Mouse (Mus musculus): ENCODE measurements at regions not wholly inside any gene's neighbourhood (a gene's known extent, or its start where the extent isn't known, plus 50 kb on each side); places are given as distances from the start of the nearest gene placed in this dataset.

DNA sequence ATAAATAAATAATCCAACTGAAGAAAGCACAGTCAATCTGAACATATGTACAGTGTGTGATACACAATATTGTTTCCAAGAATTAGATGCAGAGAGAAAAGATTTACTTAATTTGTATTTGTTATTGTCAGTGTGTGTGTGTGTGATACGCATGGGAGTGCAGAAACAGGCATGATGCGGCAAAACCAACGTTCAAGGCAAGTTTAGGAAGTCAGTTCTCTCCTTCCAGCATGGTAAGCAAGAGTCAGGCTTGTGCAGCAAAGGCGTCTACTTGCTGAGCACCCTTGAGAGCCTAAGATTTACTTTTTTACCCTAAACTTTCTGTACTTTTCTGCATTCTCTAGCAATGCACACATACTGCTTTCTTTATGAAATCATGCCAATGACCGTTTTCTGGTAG lies 102.7 kb upstream of the Sstr4 start:
- Histone ChIP-seq H3K36me3 (replicated peaks) (no peaks in the 10 kb centered on the region), H3K27ac (replicated peaks) (no peak overlapping the region), H3K4me1 (replicated peaks) (no peaks in the 10 kb centered on the region), H3K27me3 (no peaks in the 10 kb centered on the region), H3K9ac (no peak overlapping the region), H3K4me2 (no peak overlapping the region), H3K9me3 (replicated peaks) (no peaks in the 10 kb centered on the region), H3K4me3 (replicated peaks) (no peak overlapping the region)
- ATAC-seq (ENCODE audit: insufficient read depth) = 0 out of 2 replicates have a peak, but pooled peaks have one; percentile 40
- 42% methylated on average over 5 of the region's 5 CpGs for WGBS (ENCODE audit: insufficient replicate concordance)

DNA sequence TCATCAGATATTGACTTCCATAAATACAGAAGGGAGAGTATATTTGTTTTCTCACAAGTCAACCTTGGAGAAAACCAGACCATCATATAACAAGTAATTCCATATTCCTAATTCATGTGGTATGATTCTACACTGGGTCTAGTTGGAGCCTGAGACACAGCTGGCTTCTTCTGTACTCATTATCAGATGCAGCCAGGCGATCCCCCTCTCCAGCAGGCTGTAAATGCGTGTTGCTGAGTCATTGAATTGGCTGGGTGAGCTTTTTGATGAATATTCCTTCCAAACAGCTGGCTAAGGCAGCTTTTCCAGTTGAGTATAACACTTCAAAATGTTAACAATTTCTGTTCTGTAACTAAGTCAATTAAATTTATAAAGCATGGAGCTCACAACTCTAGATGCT lies 102.2 kb upstream of the Sstr4 start:
- WGBS (ENCODE audit: insufficient replicate concordance) = 27% methylated on average over 2 of the region's 2 CpGs
- Histone ChIP-seq H3K4me1 (replicated peaks) (no peaks in the 10 kb centered on the region), H3K9me3 (replicated peaks) (no peaks in the 10 kb centered on the region), H3K27me3 (no peaks in the 10 kb centered on the region), H3K27ac (replicated peaks) (no peak overlapping the region), H3K36me3 (replicated peaks) (no peaks in the 10 kb centered on the region), H3K9ac (no peak overlapping the region), H3K4me2 (no peak overlapping the region), H3K4me3 (replicated peaks) (no peak overlapping the region)
- peak; percentile 61; the same call in 1 of the 2 replicates for ATAC-seq (ENCODE audit: insufficient read depth)

DNA sequence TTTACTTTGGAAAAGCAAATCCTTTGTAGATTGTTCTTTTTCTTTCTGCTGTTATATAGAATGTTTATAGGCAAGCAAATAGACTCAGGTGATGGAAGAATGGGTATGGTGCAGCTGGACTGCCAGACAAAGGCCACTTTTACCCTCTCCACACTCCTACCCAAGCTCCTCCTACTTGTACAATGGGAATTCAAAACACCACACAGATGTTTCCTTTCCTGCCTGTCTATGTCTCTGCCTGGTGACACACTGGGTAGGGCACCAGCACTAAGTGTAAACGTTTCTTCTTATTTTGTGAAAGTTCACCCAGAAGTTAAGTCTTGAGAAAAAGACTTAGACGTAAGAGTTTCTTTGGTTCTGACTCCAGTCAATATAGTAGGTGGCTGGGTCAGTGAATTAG lies 94.3 kb upstream of the Sstr4 start:
- H3K9ac ChIP-seq = no peak overlapping the region
- WGBS (ENCODE audit: insufficient replicate concordance) = 21% methylated on average over 2 of the region's 2 CpGs
- no peaks in the 10 kb centered on the region for H3K27me3 ChIP-seq
- no peak overlapping the region for H3K4me3 ChIP-seq (replicated peaks)
- no peak overlapping the region for H3K4me2 ChIP-seq
- no peaks in the 10 kb centered on the region for H3K9me3 ChIP-seq (replicated peaks)
- H3K4me1 ChIP-seq (replicated peaks) = no peaks in the 10 kb centered on the region
- ATAC-seq (ENCODE audit: insufficient read depth) = no peak
- H3K27ac ChIP-seq (replicated peaks) = no peak overlapping the region
- H3K36me3 ChIP-seq (replicated peaks) = no peaks in the 10 kb centered on the region

DNA sequence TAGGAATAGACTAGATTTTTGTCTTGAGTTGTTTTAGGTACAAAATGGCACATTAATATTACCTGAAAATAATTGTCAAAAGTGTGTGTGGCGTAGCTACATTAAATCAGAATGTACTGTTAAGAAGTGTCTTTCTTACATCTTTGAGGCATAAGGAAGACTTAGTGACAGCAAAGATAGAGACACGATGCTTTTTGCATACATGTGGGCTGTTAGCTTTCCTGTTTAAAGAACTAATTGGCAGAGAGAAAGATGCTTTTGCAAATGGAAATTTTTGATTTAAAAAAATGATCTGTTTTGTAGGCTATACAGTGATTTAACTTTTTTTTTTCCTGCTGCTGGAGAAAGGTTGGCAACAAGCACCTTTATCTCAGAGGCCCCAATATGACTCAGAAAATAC lies 82.9 kb upstream of the Sstr4 start:
- no peak overlapping the region for H3K9ac ChIP-seq
- H3K9me3 ChIP-seq (replicated peaks) = no peaks in the 10 kb centered on the region
- H3K27me3 ChIP-seq = no peaks in the 10 kb centered on the region
- H3K4me3 ChIP-seq (replicated peaks) = no peak overlapping the region
- H3K4me2 ChIP-seq = no peak overlapping the region
- H3K27ac ChIP-seq (replicated peaks) = no peak overlapping the region
- H3K4me1 ChIP-seq (replicated peaks) = no peaks in the 10 kb centered on the region
- ATAC-seq (ENCODE audit: insufficient read depth) = no peak
- no peaks in the 10 kb centered on the region for H3K36me3 ChIP-seq (replicated peaks)
- 55% methylated on average over 2 of the region's 2 CpGs for WGBS (ENCODE audit: insufficient replicate concordance)

DNA sequence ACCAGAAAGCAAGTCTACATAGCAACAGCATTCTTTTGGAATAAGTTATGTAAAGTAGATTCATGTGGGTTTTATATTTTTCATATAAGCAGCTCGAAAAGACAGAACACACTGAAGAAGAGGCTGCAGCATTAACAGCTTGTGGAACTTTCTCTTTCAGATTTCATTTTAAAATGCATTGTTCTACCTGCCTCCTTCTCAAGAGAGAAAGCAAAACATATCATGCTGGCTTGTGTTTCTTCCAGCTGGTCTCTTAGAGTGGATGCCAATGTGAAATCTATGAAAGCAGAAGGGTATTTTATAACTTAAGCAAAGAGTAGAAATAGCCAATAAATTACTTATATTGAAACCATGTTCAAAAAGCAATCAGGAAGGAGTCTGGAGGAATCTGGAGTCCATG lies 74.2 kb upstream of the Sstr4 start:
- Histone ChIP-seq H3K27ac (replicated peaks) (no peak overlapping the region), H3K9ac (no peak overlapping the region), H3K27me3 (no peaks in the 10 kb centered on the region), H3K9me3 (replicated peaks) (no peaks in the 10 kb centered on the region), H3K4me1 (replicated peaks) (no peaks in the 10 kb centered on the region), H3K4me2 (no peak overlapping the region), H3K36me3 (replicated peaks) (no peaks in the 10 kb centered on the region), H3K4me3 (replicated peaks) (no peak overlapping the region)
- 38% methylated on average over 1 of the region's 1 CpGs for WGBS (ENCODE audit: insufficient replicate concordance)
- no peak for ATAC-seq (ENCODE audit: insufficient read depth)

DNA sequence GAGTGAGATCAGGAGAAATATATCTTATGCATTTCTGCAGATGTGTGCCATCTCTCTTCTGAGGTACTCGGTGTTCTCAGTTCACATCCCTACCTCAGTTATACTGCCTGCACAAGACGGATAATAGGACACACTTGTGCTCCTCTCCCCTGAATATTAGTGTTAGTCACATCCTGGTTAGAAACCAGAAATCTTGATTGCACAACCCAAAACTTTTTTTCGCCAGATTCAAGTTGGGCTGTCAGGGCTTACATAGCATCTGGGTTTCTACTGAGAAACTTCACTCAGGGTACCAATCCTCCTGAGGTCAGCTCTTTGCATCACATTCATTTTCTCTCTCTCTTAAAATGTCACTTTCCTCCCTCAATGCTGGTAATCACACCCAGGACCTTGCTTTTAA lies 69.8 kb upstream of the Sstr4 start:
- H3K27ac ChIP-seq (replicated peaks) = no peak overlapping the region
- WGBS (ENCODE audit: insufficient replicate concordance) = 42% methylated on average over 3 of the region's 3 CpGs
- H3K9ac ChIP-seq = no peak overlapping the region
- no peak overlapping the region for H3K4me3 ChIP-seq (replicated peaks)
- no peaks in the 10 kb centered on the region for H3K27me3 ChIP-seq
- no peaks in the 10 kb centered on the region for H3K36me3 ChIP-seq (replicated peaks)
- H3K4me2 ChIP-seq = no peak overlapping the region
- no peak for ATAC-seq (ENCODE audit: insufficient read depth)
- no peaks in the 10 kb centered on the region for H3K4me1 ChIP-seq (replicated peaks)
- H3K9me3 ChIP-seq (replicated peaks) = no peaks in the 10 kb centered on the region

DNA sequence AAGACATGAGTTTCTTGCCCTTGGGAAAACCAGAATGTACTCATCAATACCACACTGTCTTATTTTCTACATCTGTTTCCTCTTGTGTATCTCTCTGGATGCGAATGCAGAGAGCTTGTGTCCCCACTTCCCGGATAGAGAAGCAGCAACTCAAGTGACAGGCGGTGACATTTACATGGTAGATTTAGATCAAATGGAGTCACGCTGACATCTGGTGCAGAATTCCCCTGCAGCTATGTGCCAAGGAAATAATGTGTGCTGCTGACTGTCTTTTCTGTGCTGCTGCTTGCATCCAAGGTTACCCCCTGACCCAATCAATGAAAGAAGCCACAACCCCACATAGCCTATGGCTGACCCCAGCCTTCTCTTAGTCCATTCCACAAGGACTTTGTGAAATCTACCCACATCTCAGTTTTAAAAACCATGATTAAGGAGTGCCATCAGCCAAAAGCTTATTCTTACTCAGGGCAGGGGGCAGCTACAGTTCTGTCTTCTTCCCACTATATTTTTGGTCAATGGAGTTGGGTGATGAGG lies 69.2 kb upstream of the Sstr4 start:
- Histone ChIP-seq H3K9ac (no peak overlapping the region), H3K27ac (replicated peaks) (no peak overlapping the region), H3K36me3 (replicated peaks) (no peaks in the 10 kb centered on the region), H3K4me1 (replicated peaks) (no peaks in the 10 kb centered on the region), H3K9me3 (replicated peaks) (no peaks in the 10 kb centered on the region), H3K4me3 (replicated peaks) (no peak overlapping the region), H3K27me3 (no peaks in the 10 kb centered on the region), H3K4me2 (no peak overlapping the region)
- no peak for ATAC-seq (ENCODE audit: insufficient read depth)
- 53% methylated on average over 4 of the region's 4 CpGs for WGBS (ENCODE audit: insufficient replicate concordance)

DNA sequence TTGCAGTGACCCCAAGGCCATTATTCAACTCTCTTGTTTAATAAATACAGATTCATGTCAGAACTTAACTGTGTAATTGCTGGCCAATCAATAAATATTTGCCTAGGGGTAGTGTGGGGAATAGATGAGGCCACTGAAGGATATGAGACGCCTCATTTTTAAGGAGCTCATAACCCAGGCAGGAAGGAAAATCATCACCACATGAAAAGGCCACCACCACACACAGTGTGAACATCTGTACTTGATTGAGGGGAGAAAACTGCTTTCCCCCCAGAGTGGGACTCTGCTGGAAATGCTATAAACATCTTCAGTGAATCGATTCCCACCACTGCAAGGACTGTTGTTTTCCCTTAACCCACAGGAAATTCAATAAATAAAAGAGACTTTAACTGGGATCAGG lies 68.7 kb upstream of the Sstr4 start:
- no peak overlapping the region for H3K9ac ChIP-seq
- H3K36me3 ChIP-seq (replicated peaks) = no peaks in the 10 kb centered on the region
- H3K27ac ChIP-seq (replicated peaks) = no peak overlapping the region
- no peaks in the 10 kb centered on the region for H3K9me3 ChIP-seq (replicated peaks)
- H3K4me1 ChIP-seq (replicated peaks) = no peaks in the 10 kb centered on the region
- H3K4me3 ChIP-seq (replicated peaks) = no peak overlapping the region
- H3K4me2 ChIP-seq = no peak overlapping the region
- ATAC-seq (ENCODE audit: insufficient read depth) = no peak
- 31% methylated on average over 2 of the region's 2 CpGs for WGBS (ENCODE audit: insufficient replicate concordance)
- no peaks in the 10 kb centered on the region for H3K27me3 ChIP-seq

DNA sequence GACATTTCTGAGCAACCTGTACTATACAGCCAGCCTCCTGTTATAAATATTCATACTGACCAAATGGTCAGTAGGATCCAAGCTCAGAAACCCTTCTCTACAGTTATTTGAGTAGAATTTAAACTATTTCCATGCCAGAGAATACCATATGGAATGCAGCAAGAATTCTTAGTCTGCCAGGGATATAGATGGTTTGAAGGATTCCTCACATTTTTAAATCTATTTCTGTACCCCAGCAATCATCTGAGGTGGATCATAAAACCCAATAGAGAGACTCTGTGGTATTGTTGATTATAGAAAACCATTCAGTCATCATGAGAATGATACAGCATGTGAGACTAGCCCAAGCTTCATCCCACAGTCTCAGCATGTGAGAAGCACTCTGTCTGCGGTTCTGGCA lies 67.6 kb upstream of the Sstr4 start:
- no peak overlapping the region for H3K4me2 ChIP-seq
- ATAC-seq (ENCODE audit: insufficient read depth) = no peak
- WGBS (ENCODE audit: insufficient replicate concordance) = 56% methylated on average over 1 of the region's 1 CpGs
- no peaks in the 10 kb centered on the region for H3K9me3 ChIP-seq (replicated peaks)
- H3K9ac ChIP-seq = no peak overlapping the region
- no peak overlapping the region for H3K27ac ChIP-seq (replicated peaks)
- no peaks in the 10 kb centered on the region for H3K36me3 ChIP-seq (replicated peaks)
- H3K4me1 ChIP-seq (replicated peaks) = no peaks in the 10 kb centered on the region
- no peak overlapping the region for H3K4me3 ChIP-seq (replicated peaks)
- no peaks in the 10 kb centered on the region for H3K27me3 ChIP-seq

DNA sequence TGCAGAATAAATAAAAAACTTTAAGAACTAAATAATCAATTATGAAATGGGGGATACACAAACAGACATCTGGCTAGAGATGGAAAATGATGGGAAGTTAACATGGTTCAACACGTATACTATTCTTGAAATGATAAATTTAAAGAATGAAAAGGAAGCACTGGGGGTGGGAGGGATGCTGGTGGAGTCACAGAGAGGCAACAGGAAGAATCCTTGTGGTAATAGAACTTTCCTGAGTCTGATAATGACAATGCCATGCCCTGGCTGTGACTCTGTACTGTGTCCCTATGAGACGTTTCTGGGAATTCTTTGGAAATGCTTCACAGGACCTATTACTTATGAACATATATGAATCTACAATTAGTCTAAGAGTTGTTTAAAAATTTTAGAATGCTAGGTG lies 64.8 kb upstream of the Sstr4 start:
- H3K4me1 ChIP-seq (replicated peaks) = no peaks in the 10 kb centered on the region
- 48% methylated on average over 2 of the region's 2 CpGs for WGBS (ENCODE audit: insufficient replicate concordance)
- H3K27ac ChIP-seq (replicated peaks) = no peak overlapping the region
- H3K27me3 ChIP-seq = no peaks in the 10 kb centered on the region
- H3K4me2 ChIP-seq = no peak overlapping the region
- no peaks in the 10 kb centered on the region for H3K9me3 ChIP-seq (replicated peaks)
- H3K36me3 ChIP-seq (replicated peaks) = no peaks in the 10 kb centered on the region
- no peak overlapping the region for H3K9ac ChIP-seq
- no peak for ATAC-seq (ENCODE audit: insufficient read depth)
- H3K4me3 ChIP-seq (replicated peaks) = no peak overlapping the region

DNA sequence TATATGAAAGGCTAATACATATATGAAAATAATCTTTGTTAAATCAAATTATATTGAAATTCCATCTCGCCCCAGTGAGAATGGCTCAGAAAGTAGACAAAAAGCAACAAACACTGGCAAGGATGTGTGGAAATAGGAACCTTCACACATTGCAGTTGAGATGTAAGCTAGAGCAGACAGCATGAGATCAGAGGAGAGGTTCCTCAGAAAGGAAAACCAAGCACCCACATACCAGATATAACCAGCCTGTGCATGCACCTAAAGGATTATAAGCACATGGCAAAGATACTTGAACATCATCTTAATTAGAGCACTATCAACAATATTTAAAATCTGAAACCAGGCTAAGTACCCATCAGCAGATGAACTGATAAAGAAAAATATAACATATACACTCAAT lies 60.6 kb upstream of the Sstr4 start:
- Histone ChIP-seq H3K4me3 (replicated peaks) (no peak overlapping the region), H3K27ac (replicated peaks) (no peak overlapping the region), H3K9me3 (replicated peaks) (no peaks in the 10 kb centered on the region), H3K4me1 (replicated peaks) (no peaks in the 10 kb centered on the region), H3K9ac (no peak overlapping the region), H3K27me3 (no peaks in the 10 kb centered on the region), H3K4me2 (no peak overlapping the region), H3K36me3 (replicated peaks) (no peaks in the 10 kb centered on the region)
- ATAC-seq (ENCODE audit: insufficient read depth) = no peak
- WGBS (ENCODE audit: insufficient replicate concordance) = 64% methylated on average over 1 of the region's 1 CpGs

DNA sequence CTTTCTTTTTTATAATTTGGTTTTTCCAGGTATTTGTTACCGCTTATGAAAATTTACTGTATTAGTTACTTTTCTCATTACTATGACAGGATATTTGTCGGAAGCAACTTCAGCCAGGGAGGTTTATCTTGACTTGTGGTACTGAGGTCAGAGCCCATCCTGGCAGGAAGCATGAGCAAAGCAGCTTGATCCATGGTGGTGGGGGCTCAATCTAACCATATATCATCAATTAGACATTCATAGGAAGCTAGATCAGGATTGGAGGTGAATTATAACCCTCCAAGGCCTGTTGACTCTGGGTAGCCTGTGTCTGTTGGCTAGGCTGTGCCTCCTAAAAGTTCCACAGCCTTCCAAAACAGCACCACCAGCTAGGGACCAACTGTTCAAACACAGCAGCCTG lies 58.5 kb upstream of the Sstr4 start:
- H3K9me3 ChIP-seq (replicated peaks) = no peaks in the 10 kb centered on the region
- 51% methylated on average over 2 of the region's 2 CpGs for WGBS (ENCODE audit: insufficient replicate concordance)
- ATAC-seq (ENCODE audit: insufficient read depth) = no peak

More for the DNA sequence above, 58.5 kb upstream of the Sstr4 start:
- no peaks in the 10 kb centered on the region for H3K36me3 ChIP-seq (replicated peaks)
- no peak overlapping the region for H3K9ac ChIP-seq
- no peaks in the 10 kb centered on the region for H3K4me1 ChIP-seq (replicated peaks)
- no peaks in the 10 kb centered on the region for H3K27me3 ChIP-seq
- H3K4me3 ChIP-seq (replicated peaks) = no peak overlapping the region
- no peak overlapping the region for H3K4me2 ChIP-seq
- H3K27ac ChIP-seq (replicated peaks) = no peak overlapping the region
